Mouse (Mus musculus) testis, postnatal 10 days (tissue): ENCODE results near the gene Rnls.
A peak's percentile ranks its signal among the peaks of the same experiment; 100 is the strongest.

ENCODE experiments used
- DNase-seq: peaks from one replicate; pipeline ENCODE4 v3.0.0; 2021; ENCODE audit warnings: low spot score

Rnls gene

DNA sequence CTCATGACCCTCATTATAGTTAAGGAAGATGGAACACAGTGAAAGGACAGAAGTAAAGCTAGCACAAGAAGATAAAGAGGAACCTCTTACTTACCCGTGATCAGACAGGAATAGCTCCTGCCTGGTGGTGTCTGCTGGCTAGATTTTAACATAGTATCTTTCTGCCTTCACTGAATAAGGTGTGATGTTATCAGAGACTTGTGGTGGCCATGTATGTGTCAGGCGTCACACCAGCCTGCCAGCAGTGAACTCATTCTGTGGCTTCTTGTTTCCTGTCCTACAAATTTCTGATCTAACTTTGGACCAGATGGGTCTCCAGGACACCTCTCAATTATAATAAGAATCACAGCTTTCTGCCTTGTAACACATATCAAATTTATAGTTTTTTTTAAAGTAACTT is 129.7 kb downstream of the Rnls start:
- DNase-seq, result no peak

DNA sequence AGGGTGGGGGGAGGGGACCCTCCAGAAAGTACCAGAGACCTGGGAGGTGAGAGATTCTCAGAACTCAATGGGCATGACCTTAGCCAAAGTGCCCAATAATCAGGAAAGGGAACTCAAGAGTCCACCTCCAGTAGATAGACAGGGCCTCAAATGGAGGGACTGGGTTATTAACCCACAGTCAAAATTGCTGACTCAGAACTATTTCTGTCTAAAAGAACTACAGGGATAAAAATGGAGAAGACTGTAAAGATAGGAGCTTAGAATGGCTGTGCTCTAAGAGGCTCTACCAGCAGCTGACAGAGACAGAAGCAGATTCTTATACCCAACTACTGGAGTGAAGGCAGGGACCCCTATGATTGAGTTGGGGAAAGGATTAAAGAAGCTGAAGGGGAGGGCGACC is 132.9 kb downstream of the Rnls start:
- no peak for DNase-seq

GRCm38 (mm10) chr19:33253893-33254292 is 138.2 kb downstream of the Rnls start:
- no peak for DNase-seq

GRCm38 (mm10) chr19:33252226-33252625 is 139.9 kb downstream of the Rnls start:
- no peak for DNase-seq

GRCm38 (mm10) chr19:33244196-33244595 is 147.9 kb downstream of the Rnls start:
- DNase-seq, result no peak

DNA sequence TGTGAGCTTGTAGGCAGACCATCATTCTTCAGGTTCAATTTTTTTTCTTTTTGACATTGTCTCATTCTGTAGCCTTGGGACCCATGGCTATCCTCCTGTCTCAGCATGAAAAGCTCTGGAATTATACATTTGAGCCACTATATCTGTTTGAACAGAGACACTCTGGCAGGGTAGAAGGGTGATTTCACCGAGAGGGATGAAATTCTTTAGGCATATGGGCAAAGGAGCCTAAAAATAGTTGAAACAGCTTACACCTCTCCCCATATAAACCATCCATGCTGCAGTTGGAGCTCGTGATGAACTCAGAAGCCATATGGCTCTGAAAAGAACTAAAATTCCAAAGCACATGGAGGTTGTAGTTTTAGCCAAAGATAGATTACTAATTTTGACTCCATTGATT is 151.7 kb downstream of the Rnls start:
- no peak for DNase-seq

DNA sequence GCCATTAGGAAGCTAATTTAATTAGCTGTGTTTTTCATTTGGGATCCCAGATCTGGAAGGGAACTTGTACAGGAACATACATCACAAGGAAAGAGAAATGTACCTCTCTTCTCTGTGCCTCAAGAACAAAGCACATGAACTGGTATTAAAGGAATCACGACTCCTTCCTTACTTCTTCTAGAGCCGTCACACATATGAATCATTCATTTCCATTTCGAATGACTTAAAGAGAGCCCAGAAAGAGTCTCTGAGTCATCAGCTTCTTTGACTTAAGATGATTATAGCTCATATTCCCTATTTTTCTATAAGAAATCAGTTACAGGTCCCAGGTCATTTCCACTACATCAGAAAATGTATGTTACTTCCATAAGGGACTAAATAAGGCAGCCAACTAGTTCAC is 159.2 kb downstream of the Rnls start:
- no peak for DNase-seq

GRCm38 (mm10) chr19:33231303-33231702 is 160.8 kb downstream of the Rnls start:
- DNase-seq, result no peak

DNA sequence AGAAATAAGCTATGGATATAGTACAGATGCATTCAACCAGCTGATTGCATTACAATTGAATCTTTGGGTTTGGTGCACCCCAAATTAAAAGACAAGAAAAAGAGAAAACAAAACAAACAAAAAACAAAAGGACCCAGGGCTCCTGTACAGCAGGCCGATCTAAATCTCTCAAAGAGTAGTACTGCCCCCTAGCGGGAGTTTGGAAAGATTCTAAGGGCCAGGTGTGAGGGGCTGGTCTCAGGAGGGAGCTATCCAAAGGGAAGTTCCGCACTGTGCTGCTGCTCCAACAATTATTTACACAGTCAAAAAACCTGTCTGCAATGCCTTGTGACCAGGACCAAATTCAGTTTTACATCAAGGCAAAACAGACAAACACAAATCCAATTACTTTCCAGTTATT is 165.1 kb downstream of the Rnls start:
- DNase-seq, result peak; percentile 69

GRCm38 (mm10) chr19:33225858-33226705 is 166.0 kb downstream of the Rnls start:
- DNase-seq, result no peak

DNA sequence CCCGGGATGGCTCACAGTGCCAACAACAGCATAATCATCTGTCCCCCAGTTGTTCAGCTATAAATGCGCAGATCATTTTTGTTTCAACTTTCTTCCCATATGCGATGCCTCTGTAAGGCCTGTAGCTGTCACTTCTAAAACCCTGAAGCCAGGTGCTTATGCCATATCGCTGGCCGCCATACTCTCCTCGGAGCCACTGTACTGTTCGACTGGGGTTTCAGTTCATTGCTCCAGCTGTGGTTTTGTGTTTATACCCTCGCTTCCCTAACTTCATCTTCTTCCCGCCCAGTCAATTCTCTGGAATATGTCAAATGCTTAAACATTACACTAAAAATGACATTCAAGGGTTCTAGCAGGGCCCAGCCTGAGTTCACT is 167.1 kb downstream of the Rnls start:
- no peak for DNase-seq

DNA sequence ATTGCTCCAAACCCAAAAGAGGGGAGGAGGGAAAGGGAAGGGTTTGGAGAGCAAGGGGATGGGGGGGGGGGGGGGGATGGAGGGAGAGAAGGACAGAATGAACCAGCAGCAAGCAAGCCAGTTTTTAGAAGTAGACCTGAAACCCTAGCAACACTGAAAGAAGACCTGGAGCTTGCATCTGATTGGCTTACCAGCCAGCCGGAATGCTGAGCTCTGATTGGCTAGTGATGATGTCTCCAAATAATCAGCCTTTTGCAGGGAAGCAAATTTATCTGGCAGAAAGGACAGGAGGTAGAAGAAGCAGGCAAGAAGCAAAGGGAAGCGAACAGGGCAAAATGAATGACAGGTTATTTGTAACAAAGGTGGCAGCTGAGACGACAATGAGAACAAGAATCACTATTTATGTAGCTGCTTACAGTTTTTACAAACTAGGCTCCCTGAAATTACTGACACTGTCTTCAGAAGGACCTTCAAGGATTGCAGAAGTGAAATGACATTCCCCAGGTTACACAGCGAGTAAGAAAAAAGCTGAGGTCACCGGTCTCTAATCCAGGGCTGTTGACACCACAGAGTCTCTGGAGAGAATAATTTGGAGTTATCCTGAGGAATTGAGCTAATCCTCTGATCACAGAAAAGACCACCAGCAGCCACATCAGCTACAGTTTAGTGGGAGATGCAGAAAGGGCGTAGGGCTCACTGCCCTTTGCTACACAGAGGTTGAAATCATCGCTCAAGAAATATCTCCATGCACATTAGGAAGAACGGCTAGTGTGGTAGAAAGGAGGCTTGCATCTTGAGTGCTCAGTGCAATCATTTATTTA is 167.7 kb downstream of the Rnls start:
- DNase-seq, result peak; percentile 48

GRCm38 (mm10) chr19:33223766-33224165 is 168.3 kb downstream of the Rnls start:
- DNase-seq, result no peak

DNA sequence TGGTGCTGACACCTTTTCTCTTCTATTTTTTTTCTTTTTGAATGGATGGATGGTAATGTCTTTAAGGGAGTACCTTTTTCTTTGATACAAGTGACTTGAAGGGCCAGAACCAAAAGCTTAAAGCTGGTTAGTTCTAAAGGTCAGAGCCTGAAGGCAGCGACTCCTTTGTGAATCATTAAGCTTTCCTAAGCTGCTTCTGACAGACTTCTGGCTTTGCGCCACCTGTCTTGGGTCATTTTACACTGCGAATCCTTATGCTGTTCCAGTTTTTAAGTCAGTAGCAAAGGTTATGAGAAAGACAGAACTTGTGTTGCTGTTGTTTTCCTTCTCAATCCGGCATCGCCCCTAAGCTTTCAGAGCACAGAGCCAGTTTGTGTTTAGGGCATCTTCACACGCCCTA is 168.8 kb downstream of the Rnls start:
- peak; percentile 41 for DNase-seq

DNA sequence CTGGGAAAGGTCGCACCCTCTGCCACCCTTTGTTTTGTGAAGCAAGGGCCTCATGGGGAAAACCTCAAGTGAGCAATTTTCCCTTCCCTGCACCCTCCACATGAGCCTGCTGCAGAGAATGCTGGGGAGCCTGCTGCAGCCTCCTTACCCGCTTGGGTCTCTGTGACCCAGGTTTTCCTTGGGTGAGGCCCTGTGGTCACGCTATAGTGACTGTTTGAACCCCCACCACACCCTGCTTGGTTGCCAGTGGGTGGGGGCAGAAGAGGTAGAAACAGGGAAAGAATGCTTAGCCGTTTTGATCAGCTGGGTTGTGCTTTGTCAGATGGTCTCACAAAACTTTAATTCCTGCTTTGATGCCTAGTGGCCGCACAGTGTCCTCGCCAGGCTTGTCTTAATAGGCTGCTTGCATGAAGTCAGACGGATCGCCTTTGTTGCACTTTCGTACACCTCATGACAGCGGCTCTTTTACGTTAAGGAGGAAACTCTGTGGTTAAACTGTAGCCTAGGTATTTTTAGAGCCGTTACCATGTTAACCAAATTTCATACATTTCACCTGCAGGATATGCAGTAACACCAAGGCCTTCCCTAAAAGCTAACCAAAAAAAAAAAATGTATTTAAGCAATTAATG is 169.4 kb downstream of the Rnls start:
- no peak for DNase-seq

DNA sequence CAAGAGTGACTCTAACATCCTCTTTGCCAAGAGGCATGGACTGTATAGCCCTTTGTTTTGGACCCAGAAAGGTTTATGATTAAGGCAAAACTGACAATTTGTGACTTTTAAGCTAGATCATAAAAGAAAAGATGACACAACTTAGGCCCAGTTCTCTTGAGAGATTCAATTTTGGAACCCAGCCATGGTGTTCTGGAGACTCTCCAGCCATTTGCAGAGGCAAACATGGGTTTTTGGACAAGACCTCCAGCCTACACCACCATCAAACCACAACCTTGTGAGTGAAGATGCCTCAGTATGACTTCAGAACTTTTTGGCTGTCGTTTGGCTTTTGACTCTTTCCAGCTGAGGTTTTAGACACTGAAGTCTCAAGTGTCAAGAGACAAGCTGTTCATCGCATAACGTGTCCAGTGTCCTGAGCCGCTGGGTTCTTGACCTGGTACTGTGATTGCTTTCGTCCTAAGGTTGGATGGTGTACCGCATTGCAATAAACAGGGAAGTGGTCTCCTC is 174.2 kb downstream of the Rnls start:
- no peak for DNase-seq

DNA sequence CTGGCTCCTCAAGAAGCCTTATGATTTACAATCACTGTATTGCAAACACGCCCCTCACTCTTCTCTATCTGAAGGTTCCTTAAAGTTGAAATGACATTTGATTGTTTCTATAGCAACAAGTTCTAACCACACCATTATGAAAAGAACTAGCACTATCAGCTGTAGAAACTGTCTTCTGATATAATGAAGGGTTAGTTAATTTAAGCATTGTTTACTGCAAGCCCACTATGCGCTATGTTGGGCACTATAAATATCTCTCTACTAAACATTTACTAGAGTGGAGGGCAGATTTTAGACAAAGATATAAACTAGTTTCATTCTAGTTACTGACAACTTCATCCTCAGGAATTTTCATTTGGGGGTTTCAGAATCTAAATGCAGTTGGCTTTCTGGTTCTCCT is 182.4 kb downstream of the Rnls start:
- DNase-seq, result no peak

DNA sequence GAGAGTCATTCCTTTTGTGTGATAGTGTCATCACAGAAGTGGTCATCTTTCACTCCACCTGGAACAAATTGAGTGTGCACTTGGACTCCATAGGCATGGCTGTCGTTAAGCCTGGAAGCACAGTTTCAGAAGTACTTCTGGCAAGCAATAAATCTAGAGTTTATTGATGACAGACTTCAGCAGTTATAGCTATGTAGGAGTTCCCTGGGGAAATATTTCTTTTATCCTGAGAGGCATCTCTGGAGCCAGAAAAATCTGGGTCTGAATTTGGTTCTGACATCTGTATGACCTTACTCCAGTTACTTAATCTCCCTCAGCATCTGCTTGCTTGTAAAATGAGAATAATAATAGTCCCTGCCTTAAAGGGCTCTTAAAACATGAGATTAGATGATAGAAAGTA is 184.1 kb downstream of the Rnls start:
- no peak for DNase-seq

GRCm38 (mm10) chr19:33205389-33205788 is 186.7 kb downstream of the Rnls start:
- no peak for DNase-seq

- no peak for DNase-seq
Observed at GRCm38 (mm10) chr19:33202422-33202821, 189.7 kb downstream of the Rnls start.

DNA sequence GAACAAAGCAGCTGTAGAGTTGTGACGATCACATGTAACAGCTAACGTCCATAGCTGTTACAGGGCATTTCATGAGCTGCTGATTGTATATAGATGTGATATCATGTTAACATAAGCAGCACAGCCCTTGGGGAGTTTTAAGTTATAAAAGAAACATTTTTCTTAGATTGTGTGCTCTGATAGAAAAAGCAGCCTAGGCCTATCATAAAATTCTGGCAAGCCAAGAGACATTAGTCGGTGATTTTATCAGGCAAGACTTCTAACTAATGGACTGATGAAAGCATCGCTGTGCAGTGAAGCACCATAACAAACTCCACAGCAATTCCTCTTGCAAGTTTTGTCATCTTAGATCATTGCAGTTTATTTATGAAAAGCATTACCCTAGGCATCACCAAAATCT is 190.9 kb downstream of the Rnls start:
- no peak for DNase-seq

GRCm38 (mm10) chr19:33192064-33192463 is 200.0 kb downstream of the Rnls start:
- DNase-seq, result no peak

GRCm38 (mm10) chr19:33188766-33189165 is 203.3 kb downstream of the Rnls start:
- no peak for DNase-seq
